In genomic region chr13:118379155-118379554, GRCm38 (mm10) we compare ENCODE assay signal across 9 mouse cellular contexts. TPM values are rescaled to one million over a fixed set of nuclear protein-coding genes. Genes with fewer than 3 reads are reported as not detected.
DNase-seq lines count a peak whose midpoint lies in the region; ATAC-seq and TF ChIP-seq lines count a peak whose summit lies in the region.
"Had no signal": no experiment of that assay in that cellular context is flagged by ENCODE, and none has a peak within 500 bp of the region (broad histone marks: within the 10 kb centered on the region; RNA-seq: fewer than 3 reads in every experiment).

No protein-coding gene starts in this region.

- TF ChIP-seq RAD21 in CH12.LX (IDR thresholded peaks at IDR 0.05; ENCODE audit: low read depth, low read length): peak; percentile 42

- no peaks in the 10 kb centered on the region for H3K4me1 ChIP-seq in heart, adult 2 months (ENCODE audit: control insufficient read depth, insufficient read depth, low read length)
- no peaks in the 10 kb centered on the region for H3K4me1 ChIP-seq in heart, embryonic 11.5 days (ENCODE audit: control insufficient read depth, insufficient read depth, low read length)
- H3K4me1 ChIP-seq in CH12.LX (ENCODE audit: control insufficient read depth in 1 of 2, insufficient read depth in 2 of 2): peaks cover 0 to 5% of the 10 kb centered on the region in 2 experiments; a peak in 1 of 4 replicates
- no peaks in the 10 kb centered on the region for H3K4me1 ChIP-seq in liver, postnatal 0 days (ENCODE audit: insufficient read depth)
- H3K4me1 ChIP-seq: limb, embryonic 12.5 days had no signal

- TF ChIP-seq EP300 in heart, adult 2 months (IDR thresholded peaks at IDR 0.05; ENCODE audit: insufficient read depth, low read depth, low read length): no peak
- no peak for TF ChIP-seq EP300 in CH12.LX (IDR thresholded peaks at IDR 0.05; ENCODE audit: low read length)
- TF ChIP-seq EP300 in liver, postnatal 0 days (IDR thresholded peaks at IDR 0.05; ENCODE audit: low read depth): no peak

- no peak overlapping the region for H3K4me3 ChIP-seq in heart, adult 2 months
- no peak overlapping the region for H3K4me3 ChIP-seq in heart, embryonic 11.5 days (ENCODE audit: low read depth, low read length)
- no peak overlapping the region for H3K4me3 ChIP-seq in CH12.LX (replicated peaks in 1 of 3; ENCODE audit: low read depth in 2 of 3, low read length in 2 of 3, poor library complexity in 1 of 3)
- H3K4me3 ChIP-seq in liver, postnatal 0 days (ENCODE audit: low read depth, low read length): no peak overlapping the region
- H3K4me3 ChIP-seq: limb, embryonic 12.5 days had no signal

- ATAC-seq in heart, embryonic 11.5 days (replicated peaks; ENCODE audit: insufficient number of reproducible peaks, low FRiP score, low TSS enrichment): no peak
- ATAC-seq in erythroblast, adult 5-6 weeks (replicated peaks; ENCODE audit: low FRiP score, poor library complexity, severe bottlenecking): peak; percentile 89
- peak; percentile 44; the same call in 1 of the 2 replicates for ATAC-seq in liver, postnatal 0 days

- TF ChIP-seq CTCF in heart, adult 2 months (IDR thresholded peaks at IDR 0.05): peak; percentile 94
- TF ChIP-seq CTCF in CH12.LX (conservative IDR thresholded peaks at IDR 0.05 in 1 of 2, IDR thresholded peaks at IDR 0.05 in 1 of 2; ENCODE audit: low read depth in 2 of 2, low read length in 2 of 2): peak; percentile 74 to 89
- TF ChIP-seq CTCF in liver, postnatal 0 days (IDR thresholded peaks at IDR 0.05; ENCODE audit: low read depth): peak; percentile 85

- no peak overlapping the region for H3K27ac ChIP-seq in heart, adult 2 months
- no peak overlapping the region for H3K27ac ChIP-seq in heart, embryonic 11.5 days (ENCODE audit: low read depth, low read length)
- H3K27ac ChIP-seq in CH12.LX (ENCODE audit: insufficient read depth, low read depth): no peak overlapping the region
- H3K27ac ChIP-seq in liver, postnatal 0 days (ENCODE audit: low read depth): no peak overlapping the region
- H3K27ac ChIP-seq: limb, embryonic 12.5 days had no signal

- intact Hi-C loops in heart, adult 2 months (cut with DNase I): no loop called here

- DNase-seq in heart, adult 2 months: peak; percentile 18 to 52
- peak; percentile 50 for DNase-seq in CH12.LX (ENCODE audit: extremely low read depth)
- peak; percentile 24 for DNase-seq in c-Kit-negative CD71-positive TER-119-positive erythroid progenitor cells, embryonic 14.5 days (ENCODE audit: low read depth, low spot score)
- DNase-seq in kidney, postnatal 10 days: peak; percentile 76
- peak; percentile 63 for DNase-seq in liver, postnatal 0 days
- peak; percentile 68 for DNase-seq in right cerebral cortex, postnatal 14 days

- H3K36me3 ChIP-seq in heart, adult 2 months (ENCODE audit: control insufficient read depth, insufficient read depth, low read length): peaks cover 3% of the 10 kb centered on the region
- H3K36me3 ChIP-seq in heart, embryonic 11.5 days (ENCODE audit: control insufficient read depth, insufficient read depth, low read length): peaks cover 17% of the 10 kb centered on the region
- H3K36me3 ChIP-seq in CH12.LX (replicated peaks in 1 of 2; ENCODE audit: control insufficient read depth in 1 of 2, insufficient read depth in 1 of 2, low read length in 1 of 2): peaks cover 35 to 72% of the 10 kb centered on the region in 2 experiments
- H3K36me3 ChIP-seq in liver, postnatal 0 days (replicated peaks; ENCODE audit: insufficient read depth, low read length): peaks cover 46% of the 10 kb centered on the region

- H3K27me3 ChIP-seq in heart, adult 2 months (ENCODE audit: control insufficient read depth, insufficient read depth, low read length): no peaks in the 10 kb centered on the region
- H3K27me3 ChIP-seq in heart, embryonic 11.5 days (ENCODE audit: control insufficient read depth, insufficient read depth, low read length): no peaks in the 10 kb centered on the region
- H3K27me3 ChIP-seq in CH12.LX (replicated peaks): no peaks in the 10 kb centered on the region
- H3K27me3 ChIP-seq in liver, postnatal 0 days (ENCODE audit: insufficient read depth, low read length): no peaks in the 10 kb centered on the region
- H3K27me3 ChIP-seq: limb, embryonic 12.5 days had no signal

- TF ChIP-seq POLR2A in heart, adult 2 months (IDR thresholded peaks at IDR 0.05; ENCODE audit: insufficient read depth, low read depth, low read length): no peak
- TF ChIP-seq POLR2A in CH12.LX (IDR thresholded peaks at IDR 0.05; ENCODE audit: low read depth, low read length): no peak

- 81% methylated on average over 1 of the region's 1 CpGs for WGBS in heart, adult 2 months
- WGBS in heart, embryonic 11.5 days (ENCODE audit: insufficient replicate concordance): 70% methylated on average over 1 of the region's 1 CpGs
- WGBS in liver, postnatal 0 days (ENCODE audit: insufficient replicate concordance): 64% methylated on average over 1 of the region's 1 CpGs

- in situ Hi-C loops in CH12.LX (cut with MboI; ENCODE audit: low pct_ligation_motif_present, low pct_unique_long_range_greater_than_20kb, low sequenced_read_pairs): no loop called here

- H3K9ac ChIP-seq in heart, adult 2 months (ENCODE audit: low read depth, low read length): no peak overlapping the region
- no peak overlapping the region for H3K9ac ChIP-seq in heart, embryonic 11.5 days (ENCODE audit: low read depth, low read length)
- no peak overlapping the region for H3K9ac ChIP-seq in CH12.LX (ENCODE audit: insufficient read depth, low read depth)
- H3K9ac ChIP-seq in liver, postnatal 0 days (replicated peaks): no peak overlapping the region
- H3K9ac ChIP-seq: limb, embryonic 12.5 days had no signal

- no peaks in the 10 kb centered on the region for H3K9me3 ChIP-seq in heart, embryonic 11.5 days (replicated peaks; ENCODE audit: control insufficient read depth, low read length)
- H3K9me3 ChIP-seq in CH12.LX (replicated peaks; ENCODE audit: low read length): no peaks in the 10 kb centered on the region
- H3K9me3 ChIP-seq in liver, postnatal 0 days (ENCODE audit: low read length): no peaks in the 10 kb centered on the region
- H3K9me3 ChIP-seq: limb, embryonic 12.5 days had no signal

- dilution Hi-C loops in CH12.LX (cut with MboI; ENCODE audit: extremely low pct_ligation_motif_present, extremely low pct_unique_long_range_greater_than_20kb, low sequenced_read_pairs): no loop called here

- H3K79me2 ChIP-seq in heart, adult 2 months (replicated peaks; ENCODE audit: control insufficient read depth, insufficient read depth, low read length): no peaks in the 10 kb centered on the region
- H3K79me2 ChIP-seq in CH12.LX (replicated peaks; ENCODE audit: control insufficient read depth, extremely low read depth, insufficient read depth, poor library complexity, severe bottlenecking): no peaks in the 10 kb centered on the region

- no peak overlapping the region for H3K4me2 ChIP-seq in heart, embryonic 11.5 days
- H3K4me2 ChIP-seq in CH12.LX (ENCODE audit: insufficient read depth, low read depth, poor library complexity, severe bottlenecking): no peak overlapping the region
- H3K4me2 ChIP-seq in liver, postnatal 0 days (ENCODE audit: low read depth, low read length): no peak overlapping the region
- H3K4me2 ChIP-seq: limb, embryonic 12.5 days had no signal

TF ChIP-seq in CH12.LX, 34 proteins besides CTCF, POLR2A, EP300 and RAD21:
- peak; percentile 28; the same call in 1 of the 2 replicates for TF ChIP-seq SMC3 (IDR thresholded peaks at IDR 0.05; ENCODE audit: low read depth, low read length)
- no peak for TF ChIP-seq ZC3H11A (IDR thresholded peaks at IDR 0.05; ENCODE audit: low read depth, low read length)
- TF ChIP-seq JUND (conservative IDR thresholded peaks at IDR 0.05; ENCODE audit: low read depth, low read length): no peak
- no peak for TF ChIP-seq CHD1 (IDR thresholded peaks at IDR 0.05; ENCODE audit: low read depth, low read length)
- TF ChIP-seq SIN3A (IDR thresholded peaks at IDR 0.05; ENCODE audit: low read length): no peak
- no peak for TF ChIP-seq NRF1 (IDR thresholded peaks at IDR 0.05; ENCODE audit: low read depth, low read length)
- no peak for TF ChIP-seq ZKSCAN1 (IDR thresholded peaks at IDR 0.05; ENCODE audit: borderline replicate concordance, low read depth, low read length)
- TF ChIP-seq JUN (IDR thresholded peaks at IDR 0.05; ENCODE audit: insufficient read depth, low read depth, low read length): no peak

RNA-seq across cellular contexts. Expression of gene B430218F22Rik, which starts 7.3 kb away (rescaled TPM):
- under 1 TPM in 1 of 2 experiments, not detected in 1; 0.16 TPM for total RNA-seq in heart, adult 2 months (2021)
- polyA plus RNA-seq in heart, adult 2 months (2012; rRNA removed): not detected in 2 replicates
- polyA plus RNA-seq in heart, embryonic 11.5 days (2014; fragmentation: Nextera tagmentation; extraction: Ambion mirVana): 0.62 and 0.68 TPM in 2 replicates
- total RNA-seq in CH12.LX (2012; rRNA removed): 11.1 and 12.0 TPM in 2 replicates
- 0.48 TPM in 1 of 2 replicates, not detected in the other for total RNA-seq in CH12.LX (2014; rRNA removed)
- 0.64 TPM in 1 of 2 replicates, not detected in the other for polyA plus RNA-seq in CH12.LX (2012; ENCODE audit: insufficient read length, low read depth)
- not detected in 2 replicates for total RNA-seq in erythroblast, adult 5-6 weeks (2015; ENCODE audit: low replicate concordance)
- total RNA-seq in erythroblast, adult 5-6 weeks (2017; ENCODE audit: low replicate concordance): not detected in 2 replicates
- 0.65 and 1.0 TPM in 2 replicates for polyA plus RNA-seq in liver, postnatal 0 days (2015; fragmentation: Nextera tagmentation; extraction: Ambion mirVana)

RNA-seq across cellular contexts. Expression of gene Mrps30, which starts 7.9 kb away (rescaled TPM):
- total RNA-seq in heart, adult 2 months (2021): 10 to 100 TPM; 22.7 to 24.8 TPM
- polyA plus RNA-seq in heart, adult 2 months (2012; rRNA removed): 14.7 and 18.0 TPM in 2 replicates
- 36.8 and 37.0 TPM in 2 replicates for polyA plus RNA-seq in heart, embryonic 11.5 days (2014; fragmentation: Nextera tagmentation; extraction: Ambion mirVana)
- total RNA-seq in CH12.LX (2012; rRNA removed): 36.0 and 36.6 TPM in 2 replicates
- 48.7 and 50.2 TPM in 2 replicates for total RNA-seq in CH12.LX (2014; rRNA removed)
- polyA plus RNA-seq in CH12.LX (2012; ENCODE audit: insufficient read length, low read depth): 35.5 and 38.6 TPM in 2 replicates
- 6.9 and 14.6 TPM in 2 replicates for total RNA-seq in erythroblast, adult 5-6 weeks (2015; ENCODE audit: low replicate concordance)
- total RNA-seq in erythroblast, adult 5-6 weeks (2017; ENCODE audit: low replicate concordance): 7.1 and 8.8 TPM in 2 replicates
- 16.9 and 18.4 TPM in 2 replicates for polyA plus RNA-seq in liver, postnatal 0 days (2015; fragmentation: Nextera tagmentation; extraction: Ambion mirVana)

Comparison
In these comparisons a context has a peak if more than half of its experiments do, and no peak if none do; other contexts are left out.
1. DNase-seq: peak in every context shown above with its lines; median percentile 76 in kidney, postnatal 10 days; 68 in right cerebral cortex, postnatal 14 days; 63 in liver, postnatal 0 days; 50 in CH12.LX; 35 in heart, adult 2 months; 24 in c-Kit-negative CD71-positive TER-119-positive erythroid progenitor cells, embryonic 14.5 days.